Mouse (Mus musculus): ENCODE results near the gene Tcta. TPM values are rescaled to one million over a fixed set of nuclear protein-coding genes. Genes with fewer than 3 reads are reported as not detected.

Tcta gene
- polyA plus RNA-seq, 1 experiment from 2014 or later = 38.0 TPM

GRCm38 (mm10) chr9:108264191-108264921 is 41.6 kb downstream of the Tcta start:
- Histone ChIP-seq H3K27me3 (ENCODE audit: control insufficient read depth, insufficient read depth, low read depth, low read length) (no peaks in the 10 kb centered on the region), H3K4me3 (ENCODE audit: low read length) (peak overlapping the region; percentile 95), H3K9ac (ENCODE audit: low read length) (peak overlapping the region; percentile 58), H3K4me2 (ENCODE audit: low read depth, low read length) (peak overlapping the region; percentile 72), H3K36me3 (ENCODE audit: control insufficient read depth, insufficient read depth, low read length) (no peaks in the 10 kb centered on the region), H3K9me3 (ENCODE audit: control insufficient read depth, low read length) (no peaks in the 10 kb centered on the region), H3K4me1 (replicated peaks; ENCODE audit: control insufficient read depth, insufficient read depth, low read length) (peaks cover 29% of the 10 kb centered on the region), H3K27ac (ENCODE audit: low read length) (peak overlapping the region; percentile 97)
- ATAC-seq (ENCODE audit: low read depth) = peak; percentile 28
- 6% methylated on average over 10 of the region's 10 CpGs for WGBS

GRCm38 (mm10) chr9:108263690-108264190 is 42.2 kb downstream of the Tcta start, which contains the start of gene Dag1:
Dag1 (minus strand) TSS chr9:108263958.
- Histone ChIP-seq H3K36me3 (ENCODE audit: control insufficient read depth, insufficient read depth, low read length) (no peaks in the 10 kb centered on the region), H3K4me3 (ENCODE audit: low read length) (peak within 1 kb of the TSS; percentile 95), H3K4me1 (replicated peaks; ENCODE audit: control insufficient read depth, insufficient read depth, low read length) (peaks cover 29% of the 10 kb centered on the region), H3K27me3 (ENCODE audit: control insufficient read depth, insufficient read depth, low read depth, low read length) (no peaks in the 10 kb centered on the region), H3K9ac (ENCODE audit: low read length) (peak within 1 kb of the TSS; percentile 93), H3K9me3 (ENCODE audit: control insufficient read depth, low read length) (no peaks in the 10 kb centered on the region), H3K4me2 (ENCODE audit: low read depth, low read length) (peak within 1 kb of the TSS; percentile 72), H3K27ac (ENCODE audit: low read length) (peak within 1 kb of the TSS; percentile 97)
- peak; percentile 97 for ATAC-seq (ENCODE audit: low read depth)
- WGBS = under 1% methylated on average over 52 of the region's 71 CpGs

- peaks cover 29% of the 10 kb centered on the region for H3K4me1 ChIP-seq (replicated peaks; ENCODE audit: control insufficient read depth, insufficient read depth, low read length)
Observed at GRCm38 (mm10) chr9:108263131-108263681, 42.8 kb downstream of the Tcta start.

GRCm38 (mm10) chr9:108262494-108263049 is 43.4 kb downstream of the Tcta start:
- no peaks in the 10 kb centered on the region for H3K9me3 ChIP-seq (ENCODE audit: control insufficient read depth, low read length)
- H3K4me1 ChIP-seq (replicated peaks; ENCODE audit: control insufficient read depth, insufficient read depth, low read length) = peaks cover 27% of the 10 kb centered on the region
- peak overlapping the region; percentile 95 for H3K4me3 ChIP-seq (ENCODE audit: low read length)
- no peaks in the 10 kb centered on the region for H3K27me3 ChIP-seq (ENCODE audit: control insufficient read depth, insufficient read depth, low read depth, low read length)
- peak overlapping the region; percentile 93 for H3K9ac ChIP-seq (ENCODE audit: low read length)
- no peak for ATAC-seq (ENCODE audit: low read depth)
- H3K4me2 ChIP-seq (ENCODE audit: low read depth, low read length) = peak overlapping the region; percentile 72
- peak overlapping the region; percentile 97 for H3K27ac ChIP-seq (ENCODE audit: low read length)
- H3K36me3 ChIP-seq (ENCODE audit: control insufficient read depth, insufficient read depth, low read length) = no peaks in the 10 kb centered on the region
- 27% methylated on average over 11 of the region's 11 CpGs for WGBS

More at GRCm38 (mm10) chr9:108263131-108263681, 42.8 kb downstream of the Tcta start:
- WGBS = under 1% methylated on average over 55 of the region's 62 CpGs
- peak; percentile 41 for ATAC-seq (ENCODE audit: low read depth)
- Histone ChIP-seq H3K36me3 (ENCODE audit: control insufficient read depth, insufficient read depth, low read length) (no peaks in the 10 kb centered on the region), H3K4me3 (ENCODE audit: low read length) (peak overlapping the region; percentile 95), H3K27me3 (ENCODE audit: control insufficient read depth, insufficient read depth, low read depth, low read length) (no peaks in the 10 kb centered on the region), H3K27ac (ENCODE audit: low read length) (peak overlapping the region; percentile 97), H3K9me3 (ENCODE audit: control insufficient read depth, low read length) (no peaks in the 10 kb centered on the region), H3K9ac (ENCODE audit: low read length) (peak overlapping the region; percentile 93), H3K4me2 (ENCODE audit: low read depth, low read length) (peak overlapping the region; percentile 72)

- Histone ChIP-seq H3K27me3 (ENCODE audit: control insufficient read depth, insufficient read depth, low read depth, low read length) (no peaks in the 10 kb centered on the region), H3K4me1 (replicated peaks; ENCODE audit: control insufficient read depth, insufficient read depth, low read length) (peaks cover 24% of the 10 kb centered on the region), H3K9ac (ENCODE audit: low read length) (peak overlapping the region; percentile 51), H3K27ac (ENCODE audit: low read length) (peak overlapping the region; percentile 24; the same call in 1 of the 2 replicates), H3K4me3 (ENCODE audit: low read length) (peak overlapping the region; percentile 95), H3K9me3 (ENCODE audit: control insufficient read depth, low read length) (no peaks in the 10 kb centered on the region), H3K4me2 (ENCODE audit: low read depth, low read length) (peak overlapping the region; percentile 72), H3K36me3 (ENCODE audit: control insufficient read depth, insufficient read depth, low read length) (no peaks in the 10 kb centered on the region)
- ATAC-seq (ENCODE audit: low read depth) = no peak
- WGBS = 53% methylated on average over 7 of the region's 7 CpGs
Observed at GRCm38 (mm10) chr9:108261865-108262264, 44.1 kb downstream of the Tcta start.

GRCm38 (mm10) chr9:108260526-108260925 is 45.4 kb downstream of the Tcta start:
- no peak overlapping the region for H3K4me2 ChIP-seq (ENCODE audit: low read depth, low read length)

More at GRCm38 (mm10) chr9:108260526-108260925, 45.4 kb downstream of the Tcta start:
- H3K4me3 ChIP-seq (ENCODE audit: low read length) = no peak overlapping the region
- H3K27ac ChIP-seq (ENCODE audit: low read length) = no peak overlapping the region
- H3K9me3 ChIP-seq (ENCODE audit: control insufficient read depth, low read length) = no peaks in the 10 kb centered on the region
- WGBS = 67% methylated on average over 4 of the region's 4 CpGs
- H3K9ac ChIP-seq (ENCODE audit: low read length) = no peak overlapping the region
- peaks cover 20% of the 10 kb centered on the region for H3K4me1 ChIP-seq (replicated peaks; ENCODE audit: control insufficient read depth, insufficient read depth, low read length)
- H3K27me3 ChIP-seq (ENCODE audit: control insufficient read depth, insufficient read depth, low read depth, low read length) = no peaks in the 10 kb centered on the region
- ATAC-seq (ENCODE audit: low read depth) = no peak
- no peaks in the 10 kb centered on the region for H3K36me3 ChIP-seq (ENCODE audit: control insufficient read depth, insufficient read depth, low read length)

Other genes with a start within 250 kb of the Tcta start
- gene Mst1, start 225.7 kb downstream of the Tcta start, polyA plus RNA-seq (2015; fragmentation: Nextera tagmentation; extraction: Ambion mirVana) = 0.41 and 1.2 TPM in 2 replicates
- 24.9 and 27.1 TPM in 2 replicates for gene Rnf123, start 222.8 kb downstream of the Tcta start, polyA plus RNA-seq (2015; fragmentation: Nextera tagmentation; extraction: Ambion mirVana)
- gene Apeh, start 211.6 kb downstream of the Tcta start, polyA plus RNA-seq (2015; fragmentation: Nextera tagmentation; extraction: Ambion mirVana) = 53.1 and 59.9 TPM in 2 replicates
- 0.26 and 0.30 TPM in 2 replicates for gene Bsn, start 115.8 kb downstream of the Tcta start, polyA plus RNA-seq (2015; fragmentation: Nextera tagmentation; extraction: Ambion mirVana)
- 124 and 141 TPM in 2 replicates for gene Dag1, start 42.2 kb downstream of the Tcta start, polyA plus RNA-seq (2015; fragmentation: Nextera tagmentation; extraction: Ambion mirVana)
- gene Nicn1, start 15.7 kb downstream of the Tcta start, polyA plus RNA-seq (2015; fragmentation: Nextera tagmentation; extraction: Ambion mirVana) = 36.8 and 41.6 TPM in 2 replicates
- gene Amt, start 9.3 kb downstream of the Tcta start, polyA plus RNA-seq (2015; fragmentation: Nextera tagmentation; extraction: Ambion mirVana) = 19.1 and 21.9 TPM in 2 replicates
- gene Rhoa, start within 50 bp of the Tcta start, polyA plus RNA-seq (2015; fragmentation: Nextera tagmentation; extraction: Ambion mirVana) = 531 and 556 TPM in 2 replicates
- 649 and 714 TPM in 2 replicates for gene Gpx1, start 32.7 kb upstream of the Tcta start, polyA plus RNA-seq (2015; fragmentation: Nextera tagmentation; extraction: Ambion mirVana)
- 89.9 and 93.6 TPM in 2 replicates for gene Usp4, start 41.7 kb upstream of the Tcta start, polyA plus RNA-seq (2015; fragmentation: Nextera tagmentation; extraction: Ambion mirVana)
- gene 1700102P08Rik, start 86.6 kb upstream of the Tcta start, polyA plus RNA-seq (2015; fragmentation: Nextera tagmentation; extraction: Ambion mirVana) = 0.41 and 0.64 TPM in 2 replicates
- 1.7 and 2.6 TPM in 2 replicates for gene Ccdc36, start 122.3 kb upstream of the Tcta start, polyA plus RNA-seq (2015; fragmentation: Nextera tagmentation; extraction: Ambion mirVana)
- not detected in 2 replicates for gene BC048562, start 130.3 kb upstream of the Tcta start, polyA plus RNA-seq (2015; fragmentation: Nextera tagmentation; extraction: Ambion mirVana)
- gene Ccdc71, start 154.4 kb upstream of the Tcta start, polyA plus RNA-seq (2015; fragmentation: Nextera tagmentation; extraction: Ambion mirVana) = 50.7 and 58.0 TPM in 2 replicates
- 76.6 and 89.7 TPM in 2 replicates for gene Klhdc8b, start 155.4 kb upstream of the Tcta start, polyA plus RNA-seq (2015; fragmentation: Nextera tagmentation; extraction: Ambion mirVana)
- gene Lamb2, start 173.6 kb upstream of the Tcta start, polyA plus RNA-seq (2015; fragmentation: Nextera tagmentation; extraction: Ambion mirVana) = 86.0 and 95.5 TPM in 2 replicates
- 59.1 and 61.0 TPM in 2 replicates for gene Usp19, start 184.4 kb upstream of the Tcta start, polyA plus RNA-seq (2015; fragmentation: Nextera tagmentation; extraction: Ambion mirVana)
- 97.4 and 107 TPM in 2 replicates for gene Qars, start 201.5 kb upstream of the Tcta start, polyA plus RNA-seq (2015; fragmentation: Nextera tagmentation; extraction: Ambion mirVana)
- gene Qrich1, start 210.6 kb upstream of the Tcta start, polyA plus RNA-seq (2015; fragmentation: Nextera tagmentation; extraction: Ambion mirVana) = 108 and 118 TPM in 2 replicates